ENCODE assay signal across 9 mouse cellular contexts in genomic region chr14:54192462-54192847, GRCm38 (mm10).
A peak's percentile ranks its signal among the peaks of the same experiment; 100 is the strongest.
DNase-seq lines count a peak whose midpoint lies in the region; ATAC-seq and TF ChIP-seq lines count a peak whose summit lies in the region.
"Had no signal": no experiment of that assay in that cellular context is flagged by ENCODE, and none has a peak within 500 bp of the region (broad histone marks: within the 10 kb centered on the region; RNA-seq: fewer than 3 reads in every experiment).

No protein-coding gene starts in this region.

- 49% methylated on average over 3 of the region's 3 CpGs for WGBS in intestine, embryonic 14.5 days
- WGBS in intestine, postnatal 0 days, result 50% methylated on average over 3 of the region's 3 CpGs

- peak; percentile 19 for DNase-seq in cerebellum, adult 11-12 months
- DNase-seq in cerebellum, adult 8-10 months, result no peak
- DNase-seq in intestine, embryonic 14.5 days (ENCODE audit: low spot score), result no peak
- DNase-seq in cerebellum, adult 9-11 months, result peak; percentile 32
- DNase-seq in kidney, postnatal 14 days, result peak; percentile 23
- DNase-seq in adrenal gland, postnatal 4 days (ENCODE audit: low spot score in 2 of 2), result no peak
- no peak for DNase-seq in liver

- no peak for ATAC-seq in intestine, embryonic 14.5 days (replicated peaks; ENCODE audit: low FRiP score, low TSS enrichment, low read depth)
- no peak for ATAC-seq in intestine, postnatal 0 days

- no peak overlapping the region for H3K4me3 ChIP-seq in intestine, embryonic 14.5 days (ENCODE audit: low read depth, low read length)
- H3K4me3 ChIP-seq in intestine, postnatal 0 days (ENCODE audit: low read depth, low read length), result no peak overlapping the region
- H3K4me3 ChIP-seq: erythroblast, embryonic 14.5 days had no signal

- no peaks in the 10 kb centered on the region for H3K36me3 ChIP-seq in intestine, embryonic 14.5 days (ENCODE audit: control insufficient read depth, insufficient read depth, low read length)
- no peaks in the 10 kb centered on the region for H3K36me3 ChIP-seq in intestine, postnatal 0 days (ENCODE audit: control insufficient read depth, insufficient read depth)

- TF ChIP-seq CTCF in intestine, postnatal 0 days (IDR thresholded peaks at IDR 0.05; ENCODE audit: low read depth), result no peak

- H3K4me1 ChIP-seq in intestine, embryonic 14.5 days (replicated peaks; ENCODE audit: control insufficient read depth, insufficient read depth, low read length), result peaks cover 43% of the 10 kb centered on the region
- H3K4me1 ChIP-seq in intestine, postnatal 0 days (replicated peaks; ENCODE audit: control insufficient read depth, insufficient read depth, low read length), result peaks cover 10% of the 10 kb centered on the region

- H3K4me2 ChIP-seq in intestine, embryonic 14.5 days (ENCODE audit: low read length), result no peak overlapping the region
- H3K4me2 ChIP-seq in intestine, postnatal 0 days (replicated peaks; ENCODE audit: low read depth), result no peak overlapping the region

- H3K9ac ChIP-seq in intestine, embryonic 14.5 days (ENCODE audit: low read length), result no peak overlapping the region
- no peak overlapping the region for H3K9ac ChIP-seq in intestine, postnatal 0 days (ENCODE audit: low read depth, low read length)

- H3K27ac ChIP-seq in intestine, embryonic 14.5 days (ENCODE audit: low read depth), result peak overlapping the region; percentile 52; the same call in 1 of the 2 replicates
- no peak overlapping the region for H3K27ac ChIP-seq in intestine, postnatal 0 days (ENCODE audit: low read depth, low read length)

- no peaks in the 10 kb centered on the region for H3K9me3 ChIP-seq in intestine, embryonic 14.5 days (ENCODE audit: control insufficient read depth, low read length)
- no peaks in the 10 kb centered on the region for H3K9me3 ChIP-seq in intestine, postnatal 0 days (ENCODE audit: control insufficient read depth)

- no peaks in the 10 kb centered on the region for H3K27me3 ChIP-seq in intestine, embryonic 14.5 days (replicated peaks; ENCODE audit: control insufficient read depth, insufficient read depth, low read length)
- no peaks in the 10 kb centered on the region for H3K27me3 ChIP-seq in intestine, postnatal 0 days (replicated peaks; ENCODE audit: control insufficient read depth, insufficient read depth, low read length)

Comparison
In these comparisons a context has a peak if more than half of its experiments do, and no peak if none do; other contexts are left out.
1. DNase-seq: peak in cerebellum, adult 11-12 months (single experiment), cerebellum, adult 9-11 months (single experiment) and kidney, postnatal 14 days (single experiment); none in cerebellum, adult 8-10 months (single experiment), intestine, embryonic 14.5 days (single experiment), adrenal gland, postnatal 4 days (0 of 2) and liver (single experiment).